Mouse (Mus musculus) small intestine, adult 2 months (tissue): ENCODE measurements around the gene Dtx4.

Experiments
- CTCF ChIP-seq: fragments of 200-500 bp; IDR thresholded peaks from 2 replicates; pipeline ENCODE4 v1.5.1; 2012; ENCODE audit warnings: low read depth, mild to moderate bottlenecking, control low read depth, inconsistent platforms, low read length, moderate library complexity, mixed read lengths; ENCODE audit not compliant: insufficient replicate concordance, insufficient read length; ENCODE audit errors: extremely low read depth
- POLR2A ChIP-seq: fragments of 200-500 bp; IDR thresholded peaks from 2 replicates; pipeline ENCODE4 v1.6.1; 2012; ENCODE audit warnings: low read depth, mild to moderate bottlenecking, control low read depth, inconsistent platforms, low read length, moderate library complexity

GRCm38 (mm10) chr19:12497909-12498308, 3.3 kb downstream of the Dtx4 start:
- TF ChIP-seq POLR2A (no peak), CTCF (no peak)
